Mouse (Mus musculus) bone marrow, adult 2 months (tissue): ENCODE measurements around the gene Tmem108.

Experiments
- CTCF ChIP-seq: fragments of 200-500 bp; IDR thresholded peaks from 2 replicates; pipeline ENCODE4 v1.5.1; 2011; ENCODE audit warnings: low read length, control low read depth; ENCODE audit not compliant: control insufficient read depth, insufficient read depth
- POLR2A ChIP-seq: fragments of 200-500 bp; IDR thresholded peaks from 2 replicates; pipeline ENCODE4 v1.6.1; 2011; ENCODE audit warnings: low read depth, mild to moderate bottlenecking, control low read depth, low read length, borderline replicate concordance; ENCODE audit not compliant: control insufficient read depth

GRCm38 (mm10) chr9:103653995-103654587 is 107.5 kb downstream of the Tmem108 start:
- no peak for TF ChIP-seq CTCF
- TF ChIP-seq POLR2A, result no peak
